Mouse (Mus musculus): ENCODE measurements around the gene Med9. TPM values are rescaled to one million over a fixed set of nuclear protein-coding genes. Genes with fewer than 3 reads are reported as not detected.

Gene Med9
- polyA plus RNA-seq, 1 experiment = 20.4 TPM

GRCm38 (mm10) chr11:60011516-60011915 lies 63.5 kb downstream of the Med9 start:
- TF ChIP-seq POLR2A (IDR thresholded peaks at IDR 0.05; ENCODE audit: low read depth, low read length) (no peak), CTCF (conservative IDR thresholded peaks at IDR 0.05; ENCODE audit: insufficient read depth, insufficient read length, low read depth, low read length) (no peak)
- 79% methylated on average over 3 of the region's 3 CpGs for WGBS
- no peak for DNase-seq
- no peak overlapping the region for H3K4me3 ChIP-seq (ENCODE audit: insufficient read depth, low read depth, low read length)
- H3K27me3 ChIP-seq (replicated peaks; ENCODE audit: control insufficient read depth, insufficient read depth, low read length) = no peaks in the 10 kb centered on the region
- H3K27ac ChIP-seq (ENCODE audit: insufficient read depth, low read depth, low read length) = no peak overlapping the region
- H3K4me1 ChIP-seq (ENCODE audit: control insufficient read depth, insufficient read depth, low read length) = no peaks in the 10 kb centered on the region
- H3K36me3 ChIP-seq (ENCODE audit: control insufficient read depth, insufficient read depth, low read length) = no peaks in the 10 kb centered on the region

Other genes with a start within 250 kb of the Med9 start
- gene Pld6, start 160.6 kb upstream of the Med9 start, polyA plus RNA-seq (2012; rRNA removed) = 2.6 and 3.8 TPM in 2 replicates
- gene Flcn, start 138.2 kb upstream of the Med9 start, polyA plus RNA-seq (2012; rRNA removed) = 45.6 and 48.9 TPM in 2 replicates
- 36.2 and 39.3 TPM in 2 replicates for gene Nt5m, start 108.8 kb upstream of the Med9 start, polyA plus RNA-seq (2012; rRNA removed)
- gene Cops3, start 108.4 kb upstream of the Med9 start, polyA plus RNA-seq (2012; rRNA removed) = 19.7 and 22.7 TPM in 2 replicates
- gene Rasd1, start 16.7 kb downstream of the Med9 start, polyA plus RNA-seq (2012; rRNA removed) = 7.2 and 8.9 TPM in 2 replicates
- 7.1 and 8.7 TPM in 2 replicates for gene Pemt, start 98.3 kb downstream of the Med9 start, polyA plus RNA-seq (2012; rRNA removed)
- gene Rai1, start 156.8 kb downstream of the Med9 start, polyA plus RNA-seq (2012; rRNA removed) = 26.1 and 29.2 TPM in 2 replicates

Measured in kidney, adult 2 months (tissue).